Mouse (Mus musculus) spleen, adult 2 months (tissue): ENCODE results near the gene Slc39a11.

Experiments used
- CTCF ChIP-seq: fragments of 200-500 bp; IDR thresholded peaks from 2 replicates; pipeline ENCODE4 v1.5.1; 2011; ENCODE audit warnings: mild to moderate bottlenecking, inconsistent platforms; ENCODE audit not compliant: insufficient read depth, insufficient read length, insufficient replicate concordance; ENCODE audit errors: extremely low read depth
- POLR2A ChIP-seq: fragments of 200-500 bp; IDR thresholded peaks from 2 replicates; pipeline ENCODE4 v1.6.1; 2011; ENCODE audit warnings: low read depth, low read length, inconsistent platforms

GRCm38 (mm10) chr11:113618672-113619419 lies 31.0 kb downstream of the Slc39a11 start, which contains the start of gene Sstr2:
- TF ChIP-seq POLR2A (no peak), CTCF (no peak)
